Mouse (Mus musculus): ENCODE measurements around the gene Tifa. TPM values are rescaled to one million over a fixed set of nuclear protein-coding genes. Genes with fewer than 3 reads are reported as not detected.
A peak's percentile ranks its signal among the peaks of the same experiment; 100 is the strongest.

Gene Tifa
- polyA plus RNA-seq (2012; ENCODE audit: insufficient read depth, insufficient read length, low replicate concordance, missing spikeins), result not detected in 2 replicates

DNA sequence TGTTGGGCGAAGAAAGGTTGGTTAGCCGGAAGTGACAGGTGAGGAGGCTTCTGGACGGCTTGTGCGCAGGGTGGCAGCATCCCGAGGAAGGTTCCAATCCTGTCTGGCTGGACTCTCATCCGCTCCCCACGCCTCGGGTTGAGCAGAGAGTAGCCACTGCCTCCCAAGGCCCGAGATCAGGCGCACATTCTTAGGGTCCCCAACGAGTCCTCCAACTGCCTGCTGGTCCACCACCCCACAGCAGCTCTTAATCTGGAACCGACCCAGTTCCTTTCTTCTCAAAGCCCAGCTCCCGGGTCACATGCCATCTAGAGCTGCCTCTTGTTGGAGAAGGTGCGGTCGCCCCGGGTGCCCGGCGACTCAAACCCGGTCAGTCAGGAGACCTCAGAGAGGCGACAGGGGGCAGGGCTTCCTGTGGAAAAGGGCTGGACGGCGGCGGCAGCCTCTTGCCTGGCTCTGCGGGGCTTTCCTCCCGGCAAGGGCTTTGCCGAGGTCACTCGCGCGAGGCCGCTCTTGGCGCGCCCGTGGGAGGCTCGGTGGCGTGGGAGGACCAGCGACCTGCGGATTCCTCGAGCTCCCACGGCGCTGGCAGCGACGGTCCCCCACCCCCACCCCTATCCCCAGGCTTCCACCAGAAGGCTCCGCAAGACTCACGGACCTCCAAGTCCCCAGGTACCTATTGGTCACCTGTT, at the start of gene Tifa:
Gene Tifa (plus strand): TSS at position 306 of the 692 bp plus-strand sequence.
- 2% methylated on average over 44 of the region's 44 CpGs for WGBS
- Histone ChIP-seq H3K27ac (ENCODE audit: insufficient read depth, low read depth, low read length) (no peak within 1 kb of the TSS), H3K4me3 (ENCODE audit: insufficient read depth, low read depth, low read length) (peak within 1 kb of the TSS; percentile 53), H3K4me1 (ENCODE audit: control insufficient read depth, insufficient read depth, low read length) (peaks cover 15% of the 10 kb centered on the region)
- TF ChIP-seq POLR2A (IDR thresholded peaks at IDR 0.05; ENCODE audit: insufficient read depth, low read depth, low read length) (no peak), CTCF (IDR thresholded peaks at IDR 0.05; ENCODE audit: insufficient read depth, low read depth, low read length) (no peak)

DNA sequence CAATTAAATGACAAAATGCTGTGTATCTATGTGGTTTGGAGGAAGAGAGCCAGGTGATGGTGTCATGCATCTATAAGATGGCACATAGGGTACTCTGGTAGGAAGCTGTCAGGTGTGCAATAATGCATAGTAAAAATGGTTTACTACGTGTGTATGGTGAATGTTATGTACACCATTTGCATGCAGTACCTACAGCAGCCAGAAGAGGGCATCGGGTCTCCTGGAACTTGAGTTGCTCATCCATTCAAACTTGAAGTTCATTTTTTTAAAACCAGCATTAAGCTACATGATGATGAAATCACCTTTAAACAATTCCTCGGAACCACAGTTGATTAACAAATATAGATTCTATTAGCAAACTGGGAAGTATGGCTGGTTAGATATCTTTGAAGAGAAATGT, 48.1 kb upstream of the Tifa start:
- 96% methylated on average over 3 of the region's 3 CpGs for WGBS
- H3K4me1 ChIP-seq (ENCODE audit: control insufficient read depth, insufficient read depth, low read length), result no peaks in the 10 kb centered on the region
- TF ChIP-seq POLR2A (IDR thresholded peaks at IDR 0.05; ENCODE audit: insufficient read depth, low read depth, low read length) (no peak), CTCF (IDR thresholded peaks at IDR 0.05; ENCODE audit: insufficient read depth, low read depth, low read length) (no peak)
- no peak overlapping the region for H3K4me3 ChIP-seq (ENCODE audit: insufficient read depth, low read depth, low read length)
- H3K27ac ChIP-seq (ENCODE audit: insufficient read depth, low read depth, low read length), result no peak overlapping the region

DNA sequence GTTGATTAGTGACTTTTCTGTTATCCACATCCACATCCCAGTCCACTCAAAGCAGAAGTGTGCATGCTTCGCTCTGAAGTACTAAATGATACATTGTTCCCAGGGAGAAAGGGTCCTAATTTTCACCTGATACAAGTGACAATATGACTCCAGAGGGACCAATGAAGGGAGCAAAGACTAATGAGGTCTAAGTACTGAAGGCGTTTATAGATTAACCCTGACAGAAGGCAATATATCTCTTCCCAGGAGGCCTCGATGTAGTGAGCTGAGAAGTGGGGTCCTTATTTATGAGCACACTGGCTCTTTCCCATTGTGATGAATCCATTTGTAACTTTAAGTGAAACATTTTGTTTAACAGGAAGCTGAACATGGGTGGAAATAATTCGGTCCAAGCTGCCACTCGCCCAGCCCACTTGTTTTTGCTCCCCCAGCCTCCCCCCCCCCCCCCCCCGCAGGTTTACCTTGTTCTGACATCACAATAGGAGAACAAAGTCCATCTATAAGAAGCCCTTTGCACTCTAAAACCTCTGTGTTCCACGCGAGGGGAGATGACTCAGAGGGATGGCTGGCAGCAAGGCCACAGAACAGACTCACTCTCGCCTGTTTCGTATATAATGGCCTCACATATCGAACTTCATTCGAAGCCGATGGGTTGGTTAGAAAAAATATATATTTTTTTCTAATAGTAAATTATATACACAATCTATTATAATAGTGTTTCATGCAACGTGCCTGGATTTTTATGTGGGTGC, 45.8 kb upstream of the Tifa start:
- H3K4me1 ChIP-seq (ENCODE audit: control insufficient read depth, insufficient read depth, low read length), result no peaks in the 10 kb centered on the region
- H3K4me3 ChIP-seq (ENCODE audit: insufficient read depth, low read depth, low read length), result no peak overlapping the region
- H3K27ac ChIP-seq (ENCODE audit: insufficient read depth, low read depth, low read length), result no peak overlapping the region
- TF ChIP-seq CTCF (IDR thresholded peaks at IDR 0.05; ENCODE audit: insufficient read depth, low read depth, low read length) (no peak), POLR2A (IDR thresholded peaks at IDR 0.05; ENCODE audit: insufficient read depth, low read depth, low read length) (no peak)
- WGBS, result 79% methylated on average over 14 of the region's 14 CpGs

- TF ChIP-seq CTCF (IDR thresholded peaks at IDR 0.05; ENCODE audit: insufficient read depth, low read depth, low read length), result no peak
- TF ChIP-seq POLR2A (IDR thresholded peaks at IDR 0.05; ENCODE audit: insufficient read depth, low read depth, low read length), result no peak
- WGBS, result 26% methylated on average over 6 of the region's 6 CpGs
- no peak overlapping the region for H3K4me3 ChIP-seq (ENCODE audit: insufficient read depth, low read depth, low read length)
- no peaks in the 10 kb centered on the region for H3K4me1 ChIP-seq (ENCODE audit: control insufficient read depth, insufficient read depth, low read length)
- no peak overlapping the region for H3K27ac ChIP-seq (ENCODE audit: insufficient read depth, low read depth, low read length)
Observed at GRCm38 (mm10) chr3:127745504-127745903, 44.1 kb upstream of the Tifa start.

GRCm38 (mm10) chr3:127745911-127746640, 43.5 kb upstream of the Tifa start:
- Histone ChIP-seq H3K4me1 (ENCODE audit: control insufficient read depth, insufficient read depth, low read length) (no peaks in the 10 kb centered on the region), H3K4me3 (ENCODE audit: insufficient read depth, low read depth, low read length) (no peak overlapping the region), H3K27ac (ENCODE audit: insufficient read depth, low read depth, low read length) (no peak overlapping the region)
- TF ChIP-seq POLR2A (IDR thresholded peaks at IDR 0.05; ENCODE audit: insufficient read depth, low read depth, low read length) (no peak), CTCF (IDR thresholded peaks at IDR 0.05; ENCODE audit: insufficient read depth, low read depth, low read length) (no peak)
- 57% methylated on average over 16 of the region's 16 CpGs for WGBS

DNA sequence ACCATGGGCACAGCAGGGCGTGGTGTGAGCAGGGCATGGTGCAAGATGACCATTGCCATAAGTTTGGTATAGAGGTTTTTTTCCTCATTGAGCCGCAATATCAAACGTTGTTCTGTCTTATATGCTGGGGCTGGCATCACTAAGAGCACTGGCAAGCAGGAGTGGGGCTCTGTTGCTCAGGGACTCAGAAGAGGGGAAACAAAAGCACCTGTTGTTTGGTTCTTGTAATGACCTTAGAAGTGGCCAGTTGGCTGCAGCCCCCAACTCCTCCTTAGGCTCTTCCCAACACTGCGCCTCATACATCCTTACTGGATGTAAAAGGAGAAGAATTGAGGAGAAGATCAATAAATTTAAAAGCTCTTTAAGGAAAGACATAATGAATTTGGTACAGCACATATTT, 41.0 kb upstream of the Tifa start:
- 69% methylated on average over 4 of the region's 4 CpGs for WGBS
- Histone ChIP-seq H3K27ac (ENCODE audit: insufficient read depth, low read depth, low read length) (no peak overlapping the region), H3K4me1 (ENCODE audit: control insufficient read depth, insufficient read depth, low read length) (no peaks in the 10 kb centered on the region), H3K4me3 (ENCODE audit: insufficient read depth, low read depth, low read length) (no peak overlapping the region)
- TF ChIP-seq POLR2A (IDR thresholded peaks at IDR 0.05; ENCODE audit: insufficient read depth, low read depth, low read length) (no peak), CTCF (IDR thresholded peaks at IDR 0.05; ENCODE audit: insufficient read depth, low read depth, low read length) (no peak)

DNA sequence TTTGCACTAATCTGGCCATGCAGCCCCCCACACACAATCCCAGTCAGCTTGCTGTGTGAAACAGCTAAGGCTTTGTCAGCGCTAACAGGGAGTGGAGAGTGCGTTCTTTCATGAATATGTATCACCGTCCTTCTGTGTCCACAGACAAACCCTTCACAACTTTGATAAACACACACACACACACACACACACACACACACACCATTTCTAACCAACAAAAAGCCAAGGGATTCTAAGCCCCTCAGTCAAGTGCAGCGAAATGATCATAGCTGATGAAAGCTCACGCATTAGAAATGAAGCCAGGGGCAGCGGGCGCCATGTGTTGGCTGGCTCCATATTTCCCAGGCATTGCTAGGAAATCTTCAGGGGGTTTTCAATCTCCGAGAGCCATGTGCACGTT, 40.3 kb upstream of the Tifa start:
- no peak overlapping the region for H3K27ac ChIP-seq (ENCODE audit: insufficient read depth, low read depth, low read length)
- WGBS, result 18% methylated on average over 9 of the region's 9 CpGs

GRCm38 (mm10) chr3:127749981-127750562, 39.5 kb upstream of the Tifa start:
- Histone ChIP-seq H3K4me1 (ENCODE audit: control insufficient read depth, insufficient read depth, low read length) (no peaks in the 10 kb centered on the region), H3K4me3 (ENCODE audit: insufficient read depth, low read depth, low read length) (no peak overlapping the region), H3K27ac (ENCODE audit: insufficient read depth, low read depth, low read length) (no peak overlapping the region)
- TF ChIP-seq CTCF (IDR thresholded peaks at IDR 0.05; ENCODE audit: insufficient read depth, low read depth, low read length), result no peak
- TF ChIP-seq POLR2A (IDR thresholded peaks at IDR 0.05; ENCODE audit: insufficient read depth, low read depth, low read length), result no peak
- WGBS, result 19% methylated on average over 12 of the region's 12 CpGs

More for the DNA sequence above, 40.3 kb upstream of the Tifa start:
- no peaks in the 10 kb centered on the region for H3K4me1 ChIP-seq (ENCODE audit: control insufficient read depth, insufficient read depth, low read length)
- TF ChIP-seq POLR2A (IDR thresholded peaks at IDR 0.05; ENCODE audit: insufficient read depth, low read depth, low read length) (no peak), CTCF (IDR thresholded peaks at IDR 0.05; ENCODE audit: insufficient read depth, low read depth, low read length) (no peak)
- no peak overlapping the region for H3K4me3 ChIP-seq (ENCODE audit: insufficient read depth, low read depth, low read length)
